Mouse (Mus musculus): ENCODE data around the gene Txndc11. TPM values are rescaled to one million over a fixed set of nuclear protein-coding genes. Genes with fewer than 3 reads are reported as not detected.

The Txndc11 gene
- total RNA-seq, 4 experiments from 2014 or later, result 29.1 to 31.7 (median 30.0) TPM

Small RNA genes lying within 50 kb of the gene (microRNA-seq; reads per million reads assigned to microRNA genes)
- gene Gm23935, result 14.3 to 32.0 reads per million in 2 experiments

Other genes starting within 250 kb of the Txndc11 start
- 100 to 1,000 TPM; 174 to 204 (median 186) TPM for gene Snn, start 73.7 kb downstream of the Txndc11 start, total RNA-seq (2022)
- 10 to 100 TPM; 18.7 to 24.5 (median 21.6) TPM for gene Litaf, start 68.5 kb downstream of the Txndc11 start, total RNA-seq (2022)
- gene Zc3h7a, start 41.7 kb upstream of the Txndc11 start, total RNA-seq (2022), result 10 to 100 TPM; 51.9 to 75.8 (median 64.6) TPM
- gene Rsl1d1, start 68.7 kb upstream of the Txndc11 start, total RNA-seq (2022), result 10 to 100 TPM; 49.5 to 53.6 (median 51.3) TPM
- gene Gspt1, start 119.7 kb upstream of the Txndc11 start, total RNA-seq (2022), result 10 to 100 TPM; 80.6 to 86.1 (median 82.8) TPM
- under 1 TPM; 0.48 to 0.78 (median 0.53) TPM for gene Tnfrsf17, start 179.2 kb upstream of the Txndc11 start, total RNA-seq (2022)
- 10 to 100 TPM; 25.0 to 29.6 (median 27.8) TPM for gene Snx29, start 188.3 kb upstream of the Txndc11 start, total RNA-seq (2022)

All from left cerebral cortex, adult 8-10 months (tissue).